Mouse (Mus musculus): ENCODE data around the gene Cacna1d. TPM values are rescaled to one million over a fixed set of nuclear protein-coding genes. Genes with fewer than 3 reads are reported as not detected.
A peak's percentile ranks its signal among the peaks of the same experiment; 100 is the strongest.

Cacna1d gene
- total RNA-seq, 2 experiments from 2014 or later: 3.7 to 4.2 TPM

GRCm38 (mm10) chr14:30463312-30463711 is 27.9 kb downstream of the Cacna1d start:
- no peak for DNase-seq
- intact Hi-C loops (cut with DNase I): no loop called here

- intact Hi-C loops (cut with DNase I): loop anchor here (1.0 kb wide), 1 partner anchor 323 kb away; no protein-coding TSS in a partner anchor
- peak; percentile 81 to 85 for DNase-seq
Observed at GRCm38 (mm10) chr14:30459891-30460523, 31.2 kb downstream of the Cacna1d start.

- intact Hi-C loops (cut with DNase I): no loop called here
- peak; percentile 7 to 40 for DNase-seq
Observed at GRCm38 (mm10) chr14:30458820-30459219, 32.4 kb downstream of the Cacna1d start.

- peak; percentile 20 to 29 for DNase-seq
- intact Hi-C loops (cut with DNase I): no loop called here
Observed at GRCm38 (mm10) chr14:30457897-30458296, 33.4 kb downstream of the Cacna1d start.

GRCm38 (mm10) chr14:30457436-30457835 is 33.8 kb downstream of the Cacna1d start:
- intact Hi-C loops (cut with DNase I): no loop called here
- DNase-seq: no peak

- intact Hi-C loops (cut with DNase I): no loop called here
- DNase-seq: no peak
Observed at GRCm38 (mm10) chr14:30455801-30456595, 35.3 kb downstream of the Cacna1d start.

- DNase-seq: no peak
- intact Hi-C loops (cut with DNase I): no loop called here
Observed at GRCm38 (mm10) chr14:30439915-30440314, 51.3 kb downstream of the Cacna1d start.

- intact Hi-C loops (cut with DNase I): no loop called here
- DNase-seq: no peak
Observed at GRCm38 (mm10) chr14:30435316-30435715, 55.9 kb downstream of the Cacna1d start.

- DNase-seq: no peak
- intact Hi-C loops (cut with DNase I): no loop called here
Observed at GRCm38 (mm10) chr14:30430446-30430845, 60.8 kb downstream of the Cacna1d start.

- no peak for DNase-seq
- intact Hi-C loops (cut with DNase I): no loop called here
Observed at GRCm38 (mm10) chr14:30430026-30430425, 61.2 kb downstream of the Cacna1d start.

GRCm38 (mm10) chr14:30429606-30430005 is 61.6 kb downstream of the Cacna1d start:
- peak in 1 of 2 experiments; percentile 31 for DNase-seq
- intact Hi-C loops (cut with DNase I): no loop called here

GRCm38 (mm10) chr14:30428757-30429156 is 62.5 kb downstream of the Cacna1d start:
- intact Hi-C loops (cut with DNase I): no loop called here
- no peak for DNase-seq

GRCm38 (mm10) chr14:30425876-30426275 is 65.4 kb downstream of the Cacna1d start:
- no peak for DNase-seq
- intact Hi-C loops (cut with DNase I): no loop called here

- DNase-seq: no peak
- intact Hi-C loops (cut with DNase I): no loop called here
Observed at GRCm38 (mm10) chr14:30425175-30425574, 66.1 kb downstream of the Cacna1d start.

- DNase-seq: no peak
- intact Hi-C loops (cut with DNase I): no loop called here
Observed at GRCm38 (mm10) chr14:30424638-30425037, 66.6 kb downstream of the Cacna1d start.

GRCm38 (mm10) chr14:30422376-30423140 is 68.7 kb downstream of the Cacna1d start:
- intact Hi-C loops (cut with DNase I): no loop called here
- no peak for DNase-seq

- DNase-seq: no peak
- intact Hi-C loops (cut with DNase I): no loop called here
Observed at GRCm38 (mm10) chr14:30419458-30419857, 71.8 kb downstream of the Cacna1d start.

- DNase-seq: no peak
- intact Hi-C loops (cut with DNase I): no loop called here
Observed at GRCm38 (mm10) chr14:30419046-30419445, 72.2 kb downstream of the Cacna1d start.

GRCm38 (mm10) chr14:30415830-30416229 is 75.4 kb downstream of the Cacna1d start:
- intact Hi-C loops (cut with DNase I): no loop called here
- no peak for DNase-seq

- DNase-seq: no peak
- intact Hi-C loops (cut with DNase I): no loop called here
Observed at GRCm38 (mm10) chr14:30414131-30414530, 77.1 kb downstream of the Cacna1d start.

GRCm38 (mm10) chr14:30409331-30409730 is 81.9 kb downstream of the Cacna1d start:
- DNase-seq: no peak
- intact Hi-C loops (cut with DNase I): no loop called here

Data from heart, postnatal 14 days (tissue).